Comparison of ENCODE assay signal across 19 mouse cellular contexts in the genomic region with DNA sequence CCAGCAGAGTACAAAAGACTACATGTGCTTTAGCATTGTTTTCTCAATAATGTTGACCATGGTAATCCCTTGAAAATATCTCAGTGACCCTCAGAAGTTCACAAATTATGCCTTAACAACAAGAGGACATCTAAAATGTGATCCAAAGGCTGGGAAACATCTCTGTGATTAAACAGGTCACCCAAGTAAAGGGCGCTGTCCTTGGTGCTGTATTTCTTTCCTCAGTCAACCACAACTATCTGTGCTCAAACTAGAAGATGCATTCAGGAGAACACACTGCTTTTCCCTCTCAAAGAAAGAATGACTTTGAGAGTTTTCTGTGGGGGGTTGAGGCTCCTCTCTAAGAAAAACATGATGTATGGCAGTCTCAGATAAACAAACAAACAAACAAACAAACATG.
A peak's percentile ranks its signal among the peaks of the same experiment; 100 is the strongest.
DNase-seq lines count a peak whose midpoint lies in the region; ATAC-seq lines count a peak whose summit lies in the region.
"Had no signal": no experiment of that assay in that cellular context is flagged by ENCODE, and none has a peak within 500 bp of the region (broad histone marks: within the 10 kb centered on the region; RNA-seq: fewer than 3 reads in every experiment).

No protein-coding gene starts in this region.

- intact Hi-C loops in heart, postnatal 10 days (cut with DNase I) = no loop called here
- intact Hi-C loops in heart, postnatal 14 days (cut with DNase I) = no loop called here

- H3K36me3 ChIP-seq in neural tube, embryonic 11.5 days (ENCODE audit: control insufficient read depth, insufficient read depth, low read length) = no peaks in the 10 kb centered on the region
- H3K36me3 ChIP-seq in neural tube, embryonic 15.5 days = no peaks in the 10 kb centered on the region
- H3K36me3 ChIP-seq in midbrain, embryonic 11.5 days (ENCODE audit: control insufficient read depth, insufficient read depth, low read length) = no peaks in the 10 kb centered on the region
- H3K36me3 ChIP-seq: heart, embryonic 13.5 days; hindbrain, embryonic 15.5 days; kidney, embryonic 15.5 days; neural tube, embryonic 13.5 days had no signal

- DNase-seq in heart, postnatal 10 days = peak; percentile 3 to 14
- DNase-seq in heart, postnatal 14 days = no peak
- DNase-seq in neural tube, embryonic 11.5 days (ENCODE audit: low spot score) = peak; percentile 33
- peak; percentile 17 for DNase-seq in embryo, embryonic 9.5 days (ENCODE audit: extremely low spot score)
- no peak for DNase-seq in midbrain, embryonic 11.5 days (ENCODE audit: low spot score, missing footprints)
- DNase-seq in spleen, postnatal 36 days (ENCODE audit: low spot score in 2 of 2) = no peak
- DNase-seq in spleen, postnatal 4 days (ENCODE audit: low spot score in 2 of 2) = no peak
- DNase-seq: B cell, adult 2 months; cerebellum, adult 9-11 months; gastrocnemius, postnatal 36 days had no signal

- no peak overlapping the region for H3K4me2 ChIP-seq in neural tube, embryonic 11.5 days (ENCODE audit: low read depth)
- no peak overlapping the region for H3K4me2 ChIP-seq in neural tube, embryonic 15.5 days
- no peak overlapping the region for H3K4me2 ChIP-seq in midbrain, embryonic 11.5 days
- H3K4me2 ChIP-seq: heart, embryonic 13.5 days; hindbrain, embryonic 15.5 days; kidney, embryonic 15.5 days; neural tube, embryonic 13.5 days had no signal

- no peak overlapping the region for H3K9ac ChIP-seq in neural tube, embryonic 11.5 days (ENCODE audit: low read length)
- no peak overlapping the region for H3K9ac ChIP-seq in neural tube, embryonic 15.5 days (replicated peaks)
- no peak overlapping the region for H3K9ac ChIP-seq in midbrain, embryonic 11.5 days (ENCODE audit: low read length)
- H3K9ac ChIP-seq: heart, embryonic 13.5 days; hindbrain, embryonic 15.5 days; kidney, embryonic 15.5 days; liver, embryonic 14.5 days; neural tube, embryonic 13.5 days had no signal

- whole genome bisulfite sequencing in neural tube, embryonic 11.5 days = 53% methylated on average over 1 of the region's 1 CpGs
- WGBS in neural tube, embryonic 15.5 days = 74% methylated on average over 1 of the region's 1 CpGs
- 63% methylated on average over 1 of the region's 1 CpGs for WGBS in midbrain, embryonic 11.5 days

- no peaks in the 10 kb centered on the region for H3K4me1 ChIP-seq in neural tube, embryonic 11.5 days (ENCODE audit: control insufficient read depth, insufficient read depth, low read length)
- H3K4me1 ChIP-seq in neural tube, embryonic 15.5 days = no peaks in the 10 kb centered on the region
- H3K4me1 ChIP-seq in midbrain, embryonic 11.5 days (ENCODE audit: control insufficient read depth, insufficient read depth, low read length) = no peaks in the 10 kb centered on the region
- H3K4me1 ChIP-seq: heart, embryonic 13.5 days; hindbrain, embryonic 15.5 days; kidney, embryonic 15.5 days; neural tube, embryonic 13.5 days had no signal

- no peaks in the 10 kb centered on the region for H3K9me3 ChIP-seq in neural tube, embryonic 11.5 days (ENCODE audit: control insufficient read depth, low read length)
- H3K9me3 ChIP-seq in neural tube, embryonic 15.5 days (replicated peaks) = no peaks in the 10 kb centered on the region
- H3K9me3 ChIP-seq in midbrain, embryonic 11.5 days (ENCODE audit: control insufficient read depth, low read length) = no peaks in the 10 kb centered on the region
- H3K9me3 ChIP-seq: heart, embryonic 13.5 days; hindbrain, embryonic 15.5 days; kidney, embryonic 15.5 days; neural tube, embryonic 13.5 days had no signal

- no peaks in the 10 kb centered on the region for H3K27me3 ChIP-seq in neural tube, embryonic 11.5 days (ENCODE audit: control insufficient read depth, insufficient read depth, low read length)
- H3K27me3 ChIP-seq in neural tube, embryonic 15.5 days (replicated peaks) = no peaks in the 10 kb centered on the region
- H3K27me3 ChIP-seq in midbrain, embryonic 11.5 days (ENCODE audit: control insufficient read depth, insufficient read depth, low read length) = no peaks in the 10 kb centered on the region
- H3K27me3 ChIP-seq: heart, embryonic 13.5 days; hindbrain, embryonic 15.5 days; kidney, embryonic 15.5 days; neural tube, embryonic 13.5 days had no signal

- H3K27ac ChIP-seq in neural tube, embryonic 11.5 days (ENCODE audit: low read depth, low read length) = no peak overlapping the region
- no peak overlapping the region for H3K27ac ChIP-seq in neural tube, embryonic 15.5 days (replicated peaks)
- no peak overlapping the region for H3K27ac ChIP-seq in midbrain, embryonic 11.5 days (ENCODE audit: low read depth, low read length)
- H3K27ac ChIP-seq: heart, embryonic 13.5 days; hindbrain, embryonic 15.5 days; kidney, embryonic 15.5 days; liver, embryonic 14.5 days; macrophage; neural tube, embryonic 13.5 days had no signal

- no peak overlapping the region for H3K4me3 ChIP-seq in neural tube, embryonic 11.5 days (ENCODE audit: low read depth, low read length)
- H3K4me3 ChIP-seq in neural tube, embryonic 15.5 days (replicated peaks) = no peak overlapping the region
- H3K4me3 ChIP-seq in midbrain, embryonic 11.5 days (ENCODE audit: low read depth, low read length) = no peak overlapping the region
- H3K4me3 ChIP-seq: heart, embryonic 13.5 days; hindbrain, embryonic 15.5 days; kidney, embryonic 15.5 days; neural tube, embryonic 13.5 days had no signal

- ATAC-seq in neural tube, embryonic 11.5 days (ENCODE audit: insufficient read depth, low FRiP score, low TSS enrichment) = no peak
- ATAC-seq in neural tube, embryonic 15.5 days (ENCODE audit: low FRiP score) = no peak
- ATAC-seq in midbrain, embryonic 11.5 days (ENCODE audit: low FRiP score) = no peak
- ATAC-seq: forebrain, embryonic 14.5 days; midbrain, embryonic 16.5 days had no signal

Comparison
In these comparisons a context has a peak if more than half of its experiments do, and no peak if none do; other contexts are left out.
1. DNase-seq: peak in heart, postnatal 10 days (2 of 2), neural tube, embryonic 11.5 days (single experiment) and embryo, embryonic 9.5 days (single experiment); none in heart, postnatal 14 days (0 of 2), midbrain, embryonic 11.5 days (single experiment), spleen, postnatal 36 days (0 of 2) and spleen, postnatal 4 days (0 of 2).